Mouse (Mus musculus) cerebellum, postnatal 25 days (tissue): ENCODE measurements around the gene Slc25a5.

Experiments
- DNase-seq, 2 experiments: peaks; one replicate each; pipeline ENCODE4 v3.0.0; 2021; ENCODE audit warnings: mixed read lengths in 2 of 2

Slc25a5 gene

DNA sequence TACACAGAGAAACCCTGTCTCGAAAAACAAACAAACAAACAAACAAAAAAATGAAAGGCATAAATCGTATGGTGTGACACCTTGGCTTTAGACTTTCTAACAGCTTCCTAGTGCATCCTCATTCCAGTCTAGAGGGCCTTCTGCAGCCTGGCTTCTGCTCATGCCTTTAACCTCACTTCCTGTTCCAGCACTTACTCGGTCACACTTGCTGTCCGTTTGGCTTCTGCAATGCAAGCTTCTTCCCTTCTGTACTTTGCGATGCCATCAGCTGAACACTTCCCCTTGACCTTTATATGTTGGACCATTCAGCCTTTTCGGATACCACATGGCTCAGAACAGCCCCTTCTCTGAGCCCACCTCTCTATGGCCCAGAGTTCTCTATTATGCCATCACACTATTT, 46.2 kb downstream of the Slc25a5 start:
- DNase-seq = no peak

DNA sequence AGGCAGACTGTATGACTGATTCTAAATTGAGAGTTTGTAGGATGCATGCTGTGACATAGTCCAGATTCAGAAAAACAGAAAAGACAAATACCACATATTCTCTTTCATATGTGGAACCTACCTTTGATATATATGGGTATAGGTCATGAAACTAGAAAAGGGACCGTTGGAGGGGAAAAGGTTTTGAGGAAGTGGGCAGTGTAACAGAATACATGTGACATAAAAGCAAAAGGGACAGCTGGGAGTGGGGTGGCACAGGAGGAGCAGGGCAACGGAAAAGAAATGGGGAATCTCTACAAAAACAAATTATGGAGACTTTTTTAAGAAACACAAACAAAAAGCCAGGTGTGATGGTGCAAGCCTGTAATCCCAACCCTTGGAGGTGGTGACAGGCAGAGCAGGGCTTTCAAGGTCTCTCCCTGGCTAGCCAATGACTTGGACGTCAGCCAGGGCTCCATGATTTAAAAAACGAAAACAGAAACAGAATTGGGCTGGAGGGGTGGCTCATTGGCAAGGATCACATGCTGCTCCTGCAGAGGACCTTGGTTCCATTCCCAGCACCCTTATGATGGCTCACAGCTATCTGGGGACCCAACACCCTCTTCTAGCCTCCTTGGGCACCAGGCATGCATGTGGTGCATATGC, 48.0 kb downstream of the Slc25a5 start:
- no peak for DNase-seq

DNA sequence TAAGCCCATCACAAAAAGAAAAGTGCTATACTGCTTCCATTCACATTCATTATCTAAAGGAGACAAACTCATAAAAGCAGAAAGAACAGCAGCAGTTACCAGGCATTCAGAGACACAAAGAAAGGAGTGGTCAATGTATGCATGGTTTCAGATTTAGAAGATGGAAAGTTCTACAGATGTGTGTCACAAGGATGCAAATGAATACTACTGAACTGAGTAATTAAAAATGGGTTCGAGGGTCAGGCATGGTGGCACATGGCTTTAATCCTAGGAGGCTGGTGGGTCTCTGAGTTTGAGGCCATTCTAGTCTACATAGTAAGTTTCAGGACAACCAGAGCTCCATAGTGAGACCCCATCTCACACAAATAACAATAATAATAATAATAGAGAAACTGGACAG, 51.7 kb downstream of the Slc25a5 start:
- no peak for DNase-seq
